In the genomic region with DNA sequence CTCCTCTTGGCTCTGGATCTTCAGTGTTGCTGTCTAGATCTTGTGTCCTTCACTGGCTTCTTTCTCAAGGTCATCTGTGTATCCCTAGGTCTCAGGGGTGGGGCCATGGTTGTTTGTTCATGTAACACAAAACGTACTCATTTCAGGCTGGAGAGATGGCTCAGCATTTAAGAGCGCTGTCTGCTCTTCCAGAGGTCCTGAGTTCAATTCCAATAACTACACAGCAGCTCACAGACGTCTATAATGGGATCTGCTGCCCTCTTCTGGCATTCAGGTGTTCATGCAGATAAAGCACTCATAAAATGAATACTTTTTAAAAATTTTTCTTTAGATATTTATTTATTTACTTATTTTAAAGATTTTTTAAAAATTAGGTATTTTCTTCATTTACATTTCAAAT, we compare ENCODE assay signal across 16 mouse cellular contexts. TPM values are rescaled to one million over a fixed set of nuclear protein-coding genes. Genes with fewer than 3 reads are reported as not detected.
A peak's percentile ranks its signal among the peaks of the same experiment; 100 is the strongest.
DNase-seq lines count a peak whose midpoint lies in the region; ATAC-seq and TF ChIP-seq lines count a peak whose summit lies in the region.
"Had no signal": no experiment of that assay in that cellular context is flagged by ENCODE, and none has a peak within 500 bp of the region (broad histone marks: within the 10 kb centered on the region; RNA-seq: fewer than 3 reads in every experiment).

No protein-coding gene starts in this region.

- H3K36me3 ChIP-seq in E14TG2a.4 (ENCODE audit: insufficient read depth, low read length): peaks cover 39% of the 10 kb centered on the region

- no peaks in the 10 kb centered on the region for H3K27me3 ChIP-seq in E14TG2a.4 (ENCODE audit: insufficient read depth, low read length)
- H3K27me3 ChIP-seq: hindbrain, embryonic 13.5 days had no signal

- no peak overlapping the region for H3K4me3 ChIP-seq in left cerebral cortex, adult 2 months
- no peak overlapping the region for H3K4me3 ChIP-seq in E14TG2a.4 (replicated peaks; ENCODE audit: low read length)
- H3K4me3 ChIP-seq: hindbrain, embryonic 13.5 days; myocyte had no signal

- H3K27ac ChIP-seq in left cerebral cortex, adult 2 months: no peak overlapping the region
- H3K27ac ChIP-seq: hindbrain, embryonic 13.5 days had no signal

- intact Hi-C loops in left cerebral cortex, adult 2 months (cut with DNase I): no loop called here
- intact Hi-C loops in left cerebral cortex, postnatal 10 days (cut with DNase I): loop anchor here (5.0 kb wide), 1 partner anchor 34 kb away; no protein-coding TSS in a partner anchor

- no peaks in the 10 kb centered on the region for H3K9me3 ChIP-seq in E14TG2a.4 (ENCODE audit: low read length)
- H3K9me3 ChIP-seq: hindbrain, embryonic 13.5 days had no signal

- peak; percentile 59 for TF ChIP-seq CTCF in left cerebral cortex, adult 2 months (IDR thresholded peaks at IDR 0.05)
- peak; percentile 20; the same call in 1 of the 2 replicates for TF ChIP-seq CTCF in E14TG2a.4 (conservative IDR thresholded peaks at IDR 0.05; ENCODE audit: low read length)

- ATAC-seq in inflammation-experienced regulatory T-cells, adult 6 months: no peak

- DNase-seq in embryo, embryonic 10 days (ENCODE audit: low spot score): peak; percentile 53
- DNase-seq in embryo, embryonic 9.5 days (ENCODE audit: extremely low spot score): no peak
- no peak for DNase-seq in left cerebral cortex, adult 2 months (ENCODE audit: extremely low spot score in 1 of 2, low spot score in 2 of 2)
- DNase-seq in left cerebral cortex, postnatal 10 days (ENCODE audit: extremely low spot score in 1 of 2, low spot score in 2 of 2): no peak
- peak; percentile 29 for DNase-seq in embryo, embryonic 11 days
- no peak for DNase-seq in cerebellum, adult 18-20 months
- DNase-seq: adrenal gland, adult 8-10 months; cerebellum, postnatal 25 days; right cerebral cortex, adult 18-20 months had no signal

- H3K4me1 ChIP-seq in E14TG2a.4 (replicated peaks; ENCODE audit: low read depth, low read length): peaks cover 61% of the 10 kb centered on the region

RNA-seq across cellular contexts. Expression of gene Bcat2, which starts 20.9 kb away (rescaled TPM):
- total RNA-seq in left cerebral cortex, adult 2 months (2021): 10 to 100 TPM; 25.4 to 26.2 TPM
- 10 to 100 TPM; 20.9 to 21.8 TPM for total RNA-seq in left cerebral cortex, postnatal 10 days (2021)
- 10 to 100 TPM; 33.2 to 54.7 (median 51.4) TPM for polyA plus RNA-seq in inflammation-experienced regulatory T-cells, adult 6 months (2017; shearing (Covaris generic))

RNA-seq across cellular contexts. Expression of gene Fgf21, which starts 24.4 kb away (rescaled TPM):
- total RNA-seq in left cerebral cortex, adult 2 months (2021): not detected
- total RNA-seq in left cerebral cortex, postnatal 10 days (2021): not detected
- polyA plus RNA-seq in inflammation-experienced regulatory T-cells, adult 6 months (2017; shearing (Covaris generic)): not detected
- total RNA-seq: adrenal gland, adult 8-10 months; heart, adult 8-10 months; left cerebral cortex, postnatal 36 days had no signal
- polyA plus RNA-seq: hindbrain, embryonic 13.5 days; urinary bladder, adult 2 months had no signal

RNA-seq across cellular contexts. Expression of gene Fut1, which starts 26.2 kb away (rescaled TPM):
- not detected for total RNA-seq in left cerebral cortex, adult 2 months (2021)
- total RNA-seq in left cerebral cortex, postnatal 10 days (2021): under 1 TPM; 0.13 to 0.30 TPM
- not detected for polyA plus RNA-seq in inflammation-experienced regulatory T-cells, adult 6 months (2017; shearing (Covaris generic))
- total RNA-seq: adrenal gland, adult 8-10 months; heart, adult 8-10 months; left cerebral cortex, postnatal 36 days had no signal
- polyA plus RNA-seq: urinary bladder, adult 2 months had no signal

RNA-seq across cellular contexts. Expression of gene Izumo1, which starts 30.7 kb away (rescaled TPM):
- under 1 TPM in 1 of 2 experiments, not detected in 1; 0.34 TPM for total RNA-seq in left cerebral cortex, adult 2 months (2021)
- not detected for total RNA-seq in left cerebral cortex, postnatal 10 days (2021)
- polyA plus RNA-seq in inflammation-experienced regulatory T-cells, adult 6 months (2017; shearing (Covaris generic)): not detected
- total RNA-seq: left cerebral cortex, postnatal 36 days had no signal
- polyA plus RNA-seq: hindbrain, embryonic 13.5 days; myocyte had no signal

RNA-seq across cellular contexts. Expression of gene Hsd17b14, which starts 36.2 kb away (rescaled TPM):
- under 1 TPM; 0.61 to 0.68 TPM for total RNA-seq in left cerebral cortex, adult 2 months (2021)
- under 1 TPM in 1 of 2 experiments, not detected in 1; 0.93 TPM for total RNA-seq in left cerebral cortex, postnatal 10 days (2021)
- under 1 TPM; 0.82 to 0.95 (median 0.91) TPM for polyA plus RNA-seq in inflammation-experienced regulatory T-cells, adult 6 months (2017; shearing (Covaris generic))

Comparison
In these comparisons a context has a peak if more than half of its experiments do, and no peak if none do; other contexts are left out.
1. DNase-seq: peak in embryo, embryonic 10 days (single experiment) and embryo, embryonic 11 days (single experiment); none in embryo, embryonic 9.5 days (single experiment), left cerebral cortex, adult 2 months (0 of 2), left cerebral cortex, postnatal 10 days (0 of 2) and cerebellum, adult 18-20 months (0 of 2).